Mouse (Mus musculus): ENCODE results near the gene Efcab11. TPM values are rescaled to one million over a fixed set of nuclear protein-coding genes. Genes with fewer than 3 reads are reported as not detected.

The Efcab11 gene
- total and polyA plus RNA-seq, 3 experiments = 7.9 to 12.2 (median 8.0) TPM

DNA sequence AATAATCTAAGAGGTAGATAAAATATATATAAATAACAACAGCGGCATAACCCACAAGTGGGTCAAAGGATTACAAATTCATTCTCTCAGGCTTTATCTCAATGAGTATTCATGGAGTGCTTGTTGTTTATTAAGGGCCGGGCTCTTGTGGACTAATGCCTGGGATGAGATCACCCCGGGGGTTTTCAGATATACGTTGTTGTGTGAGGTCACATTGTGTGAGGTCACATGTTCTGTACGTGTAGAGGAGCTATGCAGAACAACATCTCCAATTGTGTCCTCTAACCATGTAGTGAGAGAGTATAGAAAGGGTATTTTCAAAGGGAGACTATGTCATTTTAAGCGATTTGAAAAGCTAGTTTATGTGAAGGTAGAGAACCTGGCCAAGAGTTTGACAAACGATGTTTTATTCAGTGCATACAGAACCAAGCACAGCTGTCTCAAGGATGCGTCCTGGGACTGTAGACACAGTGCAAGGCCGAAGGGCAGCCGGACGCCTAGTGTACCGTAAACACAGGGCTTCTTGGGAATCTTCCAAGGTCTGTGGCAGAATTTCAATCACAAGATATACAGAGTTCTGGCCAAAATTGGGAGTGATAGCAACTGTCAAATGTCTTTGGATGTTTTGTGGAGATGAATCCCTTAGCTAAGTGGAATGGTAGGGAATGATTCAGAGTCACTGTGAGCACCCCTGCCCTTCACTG, 212.9 kb downstream of the Efcab11 start:
- Histone ChIP-seq H3K79me2 (replicated peaks; ENCODE audit: control insufficient read depth, extremely low read depth, insufficient read depth, poor library complexity, severe bottlenecking) (no peaks in the 10 kb centered on the region), H3K4me1 (ENCODE audit: control insufficient read depth in 1 of 2, insufficient read depth in 2 of 2) (no peaks in the 10 kb centered on the region), H3K4me3 (replicated peaks in 1 of 3; ENCODE audit: low read depth in 2 of 3, low read length in 2 of 3, poor library complexity in 1 of 3) (no peak overlapping the region), H3K4me2 (ENCODE audit: insufficient read depth, low read depth, poor library complexity, severe bottlenecking) (no peak overlapping the region), H3K36me3 (replicated peaks in 1 of 2; ENCODE audit: control insufficient read depth in 1 of 2, insufficient read depth in 1 of 2, low read length in 1 of 2) (no peaks in the 10 kb centered on the region), H3K27me3 (replicated peaks) (no peaks in the 10 kb centered on the region), H3K9ac (ENCODE audit: insufficient read depth, low read depth) (no peak overlapping the region), H3K9me3 (replicated peaks; ENCODE audit: low read length) (no peaks in the 10 kb centered on the region), H3K27ac (ENCODE audit: insufficient read depth, low read depth) (no peak overlapping the region)
- no peak for DNase-seq (ENCODE audit: extremely low read depth)
- in situ Hi-C loops (cut with MboI; ENCODE audit: low pct_ligation_motif_present, low pct_unique_long_range_greater_than_20kb, low sequenced_read_pairs) (no loop called here), dilution Hi-C loops (cut with MboI; ENCODE audit: extremely low pct_ligation_motif_present, extremely low pct_unique_long_range_greater_than_20kb, low sequenced_read_pairs) (no loop called here)
- TF ChIP-seq ZMIZ1 (IDR thresholded peaks at IDR 0.05; ENCODE audit: low read depth, low read length) (no peak), BHLHE40 (IDR thresholded peaks at IDR 0.05; ENCODE audit: low read depth, low read length) (no peak), EP300 (IDR thresholded peaks at IDR 0.05; ENCODE audit: low read length) (no peak), POLR2A (IDR thresholded peaks at IDR 0.05; ENCODE audit: low read depth, low read length) (no peak), RAD21 (IDR thresholded peaks at IDR 0.05; ENCODE audit: low read depth, low read length) (no peak), MXI1 (IDR thresholded peaks at IDR 0.05; ENCODE audit: low read depth, low read length) (no peak), CTCF (conservative IDR thresholded peaks at IDR 0.05 in 1 of 2, IDR thresholded peaks at IDR 0.05 in 1 of 2; ENCODE audit: low read depth in 2 of 2, low read length in 2 of 2) (no peak), NRF1 (IDR thresholded peaks at IDR 0.05; ENCODE audit: low read depth, low read length) (no peak), JUN (IDR thresholded peaks at IDR 0.05; ENCODE audit: insufficient read depth, low read depth, low read length) (no peak), ZC3H11A (IDR thresholded peaks at IDR 0.05; ENCODE audit: low read depth, low read length) (no peak)

- Histone ChIP-seq H3K4me1 (ENCODE audit: control insufficient read depth in 1 of 2, insufficient read depth in 2 of 2) (no peaks in the 10 kb centered on the region), H3K27me3 (replicated peaks) (no peaks in the 10 kb centered on the region), H3K79me2 (replicated peaks; ENCODE audit: control insufficient read depth, extremely low read depth, insufficient read depth, poor library complexity, severe bottlenecking) (no peaks in the 10 kb centered on the region), H3K27ac (ENCODE audit: insufficient read depth, low read depth) (no peak overlapping the region), H3K36me3 (replicated peaks in 1 of 2; ENCODE audit: control insufficient read depth in 1 of 2, insufficient read depth in 1 of 2, low read length in 1 of 2) (no peaks in the 10 kb centered on the region), H3K4me3 (replicated peaks in 1 of 3; ENCODE audit: low read depth in 2 of 3, low read length in 2 of 3, poor library complexity in 1 of 3) (no peak overlapping the region), H3K9ac (ENCODE audit: insufficient read depth, low read depth) (no peak overlapping the region), H3K4me2 (ENCODE audit: insufficient read depth, low read depth, poor library complexity, severe bottlenecking) (no peak overlapping the region), H3K9me3 (replicated peaks; ENCODE audit: low read length) (no peaks in the 10 kb centered on the region)
- no peak for DNase-seq (ENCODE audit: extremely low read depth)
- TF ChIP-seq ZMIZ1 (IDR thresholded peaks at IDR 0.05; ENCODE audit: low read depth, low read length) (no peak), RAD21 (IDR thresholded peaks at IDR 0.05; ENCODE audit: low read depth, low read length) (no peak), RCOR1 (conservative IDR thresholded peaks at IDR 0.05; ENCODE audit: low read depth, low read length) (no peak), CTCF (conservative IDR thresholded peaks at IDR 0.05 in 1 of 2, IDR thresholded peaks at IDR 0.05 in 1 of 2; ENCODE audit: low read depth in 2 of 2, low read length in 2 of 2) (no peak), POLR2A (IDR thresholded peaks at IDR 0.05; ENCODE audit: low read depth, low read length) (no peak), ZKSCAN1 (IDR thresholded peaks at IDR 0.05; ENCODE audit: borderline replicate concordance, low read depth, low read length) (no peak), USF2 (conservative IDR thresholded peaks at IDR 0.05; ENCODE audit: low read depth, low read length) (no peak), MYC (IDR thresholded peaks at IDR 0.05; ENCODE audit: low read depth, low read length) (no peak), MEF2A (IDR thresholded peaks at IDR 0.05; ENCODE audit: borderline replicate concordance, low read depth, low read length) (no peak), MAX (IDR thresholded peaks at IDR 0.05; ENCODE audit: low read length) (no peak), UBTF (IDR thresholded peaks at IDR 0.05; ENCODE audit: low read depth, low read length) (no peak), EP300 (IDR thresholded peaks at IDR 0.05; ENCODE audit: low read length) (no peak), ZC3H11A (IDR thresholded peaks at IDR 0.05; ENCODE audit: low read depth, low read length) (no peak), MAZ (IDR thresholded peaks at IDR 0.05; ENCODE audit: low read depth, low read length) (no peak), GABPA (IDR thresholded peaks at IDR 0.05; ENCODE audit: insufficient replicate concordance, low read depth, low read length) (no peak)
- dilution Hi-C loops (cut with MboI; ENCODE audit: extremely low pct_ligation_motif_present, extremely low pct_unique_long_range_greater_than_20kb, low sequenced_read_pairs) (no loop called here), in situ Hi-C loops (cut with MboI; ENCODE audit: low pct_ligation_motif_present, low pct_unique_long_range_greater_than_20kb, low sequenced_read_pairs) (no loop called here)
Measured at GRCm38 (mm10) chr12:99670762-99671152, 213.5 kb downstream of the Efcab11 start.
